Mouse (Mus musculus): ENCODE data around the gene Irx5. TPM values are rescaled to one million over a fixed set of nuclear protein-coding genes. Genes with fewer than 3 reads are reported as not detected.

Gene Irx5
- not detected for polyA plus RNA-seq (2014; fragmentation: Illumina TruSeq; extraction: RNeasy Lipid Tissue Mini Kit (QIAGEN cat#74804); ENCODE audit: low replicate concordance)

GRCm38 (mm10) chr8:92357398-92357981 is at the start of gene Irx5:
Gene Irx5, plus strand, starts transcription at chr8:92357625.

